Mouse (Mus musculus) layer of hippocampus, adult 9-11 months (tissue): ENCODE data around the gene Tigd3.

Experiments used
- DNase-seq: peaks from one replicate; pipeline ENCODE4 v3.0.0; 2022

Gene Tigd3

DNA sequence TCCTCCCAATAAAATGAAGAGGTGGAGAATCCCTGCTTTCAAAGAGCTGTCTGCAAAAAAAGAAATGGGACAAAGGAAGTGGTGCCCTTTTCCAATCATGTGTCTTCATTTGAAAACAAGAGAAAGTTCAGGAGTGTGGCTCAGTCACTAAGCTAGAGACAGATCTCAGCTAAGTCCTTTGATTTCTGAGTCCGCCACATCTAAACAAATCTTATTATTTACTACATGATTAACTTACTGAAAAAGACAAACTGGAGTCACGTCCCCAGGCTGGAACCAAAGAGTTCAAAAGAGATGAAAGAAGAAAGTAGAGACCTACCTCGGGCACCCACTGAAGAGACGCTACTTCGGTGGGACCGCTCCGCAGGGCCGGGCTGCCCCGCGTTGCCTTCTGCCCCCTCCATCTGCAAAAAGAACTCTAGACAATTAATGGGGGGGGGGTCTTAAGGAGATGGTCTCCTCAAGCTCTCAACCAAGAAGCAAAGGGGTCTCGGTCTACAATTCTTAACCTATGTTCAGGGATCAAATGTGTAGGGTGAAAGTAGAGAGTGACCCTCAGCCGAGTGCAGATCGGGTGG, 19.5 kb downstream of the Tigd3 start:
- no peak for DNase-seq

DNA sequence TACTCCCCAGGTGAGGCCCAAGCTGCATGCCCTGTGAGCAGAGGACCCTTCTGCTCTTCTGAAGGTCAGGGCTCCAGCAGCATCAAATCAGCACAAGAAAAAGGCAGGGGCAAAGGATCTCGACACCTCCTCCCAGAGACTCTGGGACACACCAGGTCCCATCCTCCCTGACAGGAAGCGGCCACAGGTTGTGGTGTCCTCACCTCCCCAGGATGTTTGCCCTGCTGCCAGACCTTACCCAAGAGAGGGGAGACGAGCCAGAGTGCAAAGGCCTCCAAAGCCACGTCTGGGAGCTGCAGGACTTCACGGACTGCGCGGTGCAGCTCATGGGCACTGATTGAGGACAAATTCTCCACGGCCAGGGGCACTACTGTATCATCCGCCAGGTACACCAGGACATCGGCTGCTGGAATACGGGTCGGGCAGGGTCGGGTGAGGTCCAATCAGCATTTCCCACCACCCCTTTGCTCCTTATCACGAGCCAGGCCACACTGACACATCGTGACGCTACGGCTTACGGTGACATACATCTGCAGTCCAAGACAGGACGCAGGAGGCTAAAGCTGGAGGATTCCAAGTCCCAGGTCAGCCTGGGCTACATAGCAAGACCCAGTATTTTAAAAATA, 20.9 kb downstream of the Tigd3 start:
- DNase-seq, result no peak

DNA sequence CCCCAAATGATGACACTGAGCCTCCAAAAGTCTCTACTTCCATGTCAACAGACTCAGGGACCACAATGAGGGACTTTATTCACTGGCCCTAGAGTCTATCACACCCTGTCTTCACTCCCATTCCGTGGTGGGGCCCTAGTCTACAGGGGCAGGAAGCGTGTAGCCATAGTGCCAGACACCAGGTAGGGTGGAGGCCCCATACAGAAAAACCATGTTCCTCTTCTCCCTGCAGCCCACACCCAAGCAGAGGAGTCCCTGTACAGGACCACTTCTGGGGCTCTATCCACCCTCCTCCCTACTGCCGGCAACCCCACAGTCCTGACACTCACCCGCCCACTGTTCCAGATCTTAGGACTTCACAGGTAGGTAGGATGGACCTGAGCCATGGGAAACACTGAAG, 21.4 kb downstream of the Tigd3 start:
- no peak for DNase-seq

DNA sequence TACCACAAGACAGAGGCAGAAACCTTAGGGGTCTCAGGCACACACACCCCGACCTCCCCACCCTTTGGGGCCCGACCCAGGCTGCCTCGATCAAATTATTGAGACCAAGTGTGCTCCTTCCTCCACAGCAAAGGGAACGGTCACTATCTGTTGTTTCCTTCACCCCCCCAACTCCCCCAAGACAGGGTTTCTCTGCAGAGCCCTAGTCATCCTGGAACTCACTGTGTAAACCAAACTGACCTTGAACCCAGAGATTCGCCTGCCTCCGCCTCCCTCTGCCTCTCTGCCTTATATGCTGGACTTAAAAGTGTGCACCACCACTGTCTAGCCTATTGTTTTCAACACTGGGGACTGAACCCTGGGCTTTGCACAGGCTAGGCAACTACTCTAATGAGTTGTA, 22.3 kb downstream of the Tigd3 start:
- DNase-seq, result no peak

DNA sequence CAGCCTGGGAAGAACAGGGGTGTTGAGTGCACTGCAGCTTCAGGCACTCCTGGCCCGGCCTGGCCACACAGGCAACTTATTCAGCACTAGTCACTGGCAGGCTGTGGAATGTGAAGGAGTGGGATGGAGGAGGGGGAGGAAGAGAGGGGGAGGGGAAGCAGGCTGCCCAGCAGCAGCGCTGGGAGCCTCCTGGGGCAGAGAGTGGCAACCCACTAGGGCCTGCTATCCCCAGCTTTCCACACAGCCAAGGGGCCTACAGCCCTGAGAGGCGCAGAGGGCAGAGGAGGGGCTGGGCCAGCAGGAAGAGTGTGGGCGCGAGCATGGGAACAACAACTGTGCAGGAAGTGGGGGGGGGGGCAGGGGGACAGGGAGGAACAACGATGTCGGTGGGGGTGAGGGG, 22.7 kb downstream of the Tigd3 start:
- no peak for DNase-seq

DNA sequence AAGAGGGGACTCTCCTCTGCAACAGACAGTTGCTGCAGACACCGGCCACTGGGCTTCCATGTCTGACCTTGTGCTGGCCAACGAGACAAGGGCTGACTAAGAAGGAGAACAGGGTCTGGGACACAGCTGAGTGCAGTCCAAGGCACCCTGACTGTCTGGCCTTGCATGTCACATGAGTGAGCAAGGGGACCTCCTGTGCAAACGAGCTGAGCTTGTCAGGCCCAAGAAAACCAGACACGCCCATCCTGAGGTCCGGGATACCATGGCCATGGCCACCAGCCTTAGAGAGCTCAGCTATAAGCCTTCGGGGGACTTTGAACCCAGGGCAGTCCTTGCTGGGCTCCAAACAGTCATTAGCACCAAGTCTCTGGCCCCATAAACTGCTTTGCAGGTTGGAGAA, 25.9 kb downstream of the Tigd3 start:
- DNase-seq, result no peak

DNA sequence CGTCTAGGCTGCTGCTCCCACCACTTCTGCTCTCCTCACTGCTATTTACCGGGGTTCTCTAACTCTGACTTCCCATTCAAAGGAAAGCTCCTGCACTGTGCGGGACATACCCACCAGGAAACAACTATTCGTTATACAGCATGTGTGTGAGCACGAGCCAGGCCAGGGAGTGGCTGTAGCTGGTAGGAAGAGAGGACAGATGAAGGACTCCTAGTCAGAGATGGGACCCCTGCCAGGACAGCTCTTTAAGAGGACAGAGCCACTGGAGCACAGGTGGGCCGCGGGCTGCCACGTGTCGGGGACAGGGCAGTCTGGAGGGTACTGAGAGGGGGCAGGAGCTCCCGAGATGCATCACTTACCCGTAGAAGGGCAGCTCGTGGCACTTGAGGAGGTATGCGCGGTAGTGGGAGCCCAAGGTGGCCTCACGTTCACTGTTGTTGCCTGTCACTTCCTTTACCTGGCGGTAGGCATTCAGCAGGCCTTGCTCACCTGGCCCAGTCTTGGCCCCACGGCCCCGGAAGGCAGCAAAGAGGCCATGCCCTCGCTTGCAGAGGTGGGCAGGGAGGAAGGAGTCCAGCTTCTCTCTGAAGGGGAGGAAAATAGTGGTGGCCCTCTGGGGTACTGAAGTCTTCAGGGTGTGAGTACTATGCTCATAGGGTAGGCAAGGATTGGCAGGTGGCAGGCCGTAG, 29.1 kb downstream of the Tigd3 start:
- DNase-seq, result no peak

DNA sequence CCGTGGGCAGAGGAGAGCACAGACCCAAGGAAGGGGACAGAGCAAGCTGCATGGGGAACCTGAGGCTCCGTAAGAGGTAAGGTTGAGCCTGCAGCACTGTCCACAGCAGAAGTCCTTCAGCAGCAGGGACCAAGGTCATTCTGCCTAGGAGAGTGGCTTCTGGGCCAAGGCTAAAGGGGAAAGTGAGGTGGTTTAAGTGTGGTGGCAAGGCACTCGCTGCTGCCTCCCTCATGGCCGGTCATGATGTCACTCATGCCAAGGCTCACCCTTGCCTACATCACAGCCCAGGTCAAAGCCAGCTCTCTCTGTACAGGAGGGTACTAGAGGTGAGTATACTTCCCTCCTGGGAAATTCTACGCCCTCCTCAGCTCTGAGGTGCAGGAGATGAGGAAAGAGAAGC, 30.2 kb downstream of the Tigd3 start:
- DNase-seq, result no peak

DNA sequence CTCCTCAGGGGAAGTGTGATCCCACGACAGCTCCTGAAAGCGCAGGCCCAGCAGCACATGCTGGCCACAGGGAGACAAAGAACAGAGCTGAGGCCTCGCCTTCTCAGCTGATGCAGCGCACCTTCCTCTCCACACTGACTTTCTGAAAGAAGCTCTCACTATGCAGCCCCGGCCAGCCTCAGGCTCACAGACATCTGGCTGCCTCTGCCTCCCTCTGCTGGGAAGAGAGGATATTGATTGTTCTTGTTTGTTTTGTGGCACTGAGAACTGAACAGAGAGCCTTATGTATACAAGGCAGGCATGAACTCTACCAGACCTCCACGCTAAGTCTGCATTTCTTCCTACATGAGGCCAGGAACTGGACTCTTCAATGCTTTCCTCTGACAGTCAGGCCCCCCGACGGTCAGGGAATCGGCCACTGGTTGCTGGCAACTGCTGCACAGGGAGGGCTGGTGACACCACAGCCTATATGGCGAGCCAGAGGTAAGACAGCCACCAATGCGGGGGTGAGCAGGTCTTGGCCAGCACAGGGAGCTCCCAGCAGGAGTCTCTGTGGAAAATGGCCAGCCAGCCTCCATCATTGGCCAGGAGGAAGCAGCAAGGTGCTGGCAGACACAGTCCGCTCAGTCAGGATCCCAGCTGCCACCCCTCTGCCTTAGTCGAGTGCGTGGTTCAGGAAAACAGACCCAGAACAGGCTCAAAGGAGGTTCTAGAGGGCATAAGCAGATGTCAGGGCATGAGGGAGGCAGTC, 31.4 kb downstream of the Tigd3 start:
- DNase-seq, result no peak

DNA sequence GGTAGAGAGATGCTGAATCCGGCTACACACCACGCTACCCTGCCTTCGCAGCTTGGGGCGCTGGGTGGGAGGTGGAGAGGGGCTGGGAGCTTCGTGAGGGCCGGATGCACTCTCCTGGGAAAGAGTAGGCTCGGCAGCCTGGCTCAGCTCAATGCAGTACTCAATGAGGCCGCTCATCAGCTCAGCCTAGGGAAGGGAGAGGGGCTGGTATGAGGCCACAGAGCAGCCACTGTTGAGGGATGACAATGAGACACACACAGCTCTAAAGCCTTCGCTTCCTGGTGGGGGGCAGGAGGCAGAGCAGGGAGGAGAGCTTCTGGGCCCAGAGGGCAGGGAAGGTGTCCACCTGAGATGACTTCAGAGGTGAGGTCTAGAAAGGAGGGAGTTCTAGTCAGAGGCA, 37.3 kb downstream of the Tigd3 start:
- no peak for DNase-seq

DNA sequence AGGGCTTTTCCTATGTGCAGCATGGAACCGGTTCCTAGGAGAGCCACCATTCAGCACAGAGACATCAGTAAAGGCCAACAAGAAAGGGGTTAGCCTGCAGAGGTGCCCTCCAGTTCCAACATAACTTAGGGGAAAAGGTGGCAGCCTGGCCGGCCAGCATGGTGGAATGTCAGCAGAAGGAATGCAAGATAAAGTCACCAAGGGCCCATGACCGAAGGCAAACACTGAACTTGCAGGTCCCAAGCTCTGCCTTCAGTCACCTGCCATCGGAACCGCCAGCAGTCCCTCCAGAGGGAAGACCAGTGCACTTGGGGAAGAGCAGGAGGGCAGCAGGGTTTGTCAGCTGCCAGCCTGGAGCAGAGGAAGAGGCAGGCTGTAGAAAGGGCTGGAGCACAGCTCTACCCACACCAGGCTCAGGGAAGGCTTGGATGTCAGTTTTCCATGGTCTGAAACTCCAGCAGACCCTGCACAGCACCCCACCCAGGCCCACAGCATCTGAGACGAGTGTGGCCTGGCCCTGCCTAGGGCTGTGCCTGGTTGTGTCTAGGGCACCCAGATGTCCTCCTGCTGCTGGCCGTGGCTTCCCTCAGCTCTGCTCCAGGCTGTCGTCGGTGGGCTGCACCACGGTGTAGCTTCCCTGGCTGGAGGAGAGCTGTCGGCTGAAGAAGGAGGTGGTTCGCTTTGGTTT, 41.8 kb downstream of the Tigd3 start:
- no peak for DNase-seq

DNA sequence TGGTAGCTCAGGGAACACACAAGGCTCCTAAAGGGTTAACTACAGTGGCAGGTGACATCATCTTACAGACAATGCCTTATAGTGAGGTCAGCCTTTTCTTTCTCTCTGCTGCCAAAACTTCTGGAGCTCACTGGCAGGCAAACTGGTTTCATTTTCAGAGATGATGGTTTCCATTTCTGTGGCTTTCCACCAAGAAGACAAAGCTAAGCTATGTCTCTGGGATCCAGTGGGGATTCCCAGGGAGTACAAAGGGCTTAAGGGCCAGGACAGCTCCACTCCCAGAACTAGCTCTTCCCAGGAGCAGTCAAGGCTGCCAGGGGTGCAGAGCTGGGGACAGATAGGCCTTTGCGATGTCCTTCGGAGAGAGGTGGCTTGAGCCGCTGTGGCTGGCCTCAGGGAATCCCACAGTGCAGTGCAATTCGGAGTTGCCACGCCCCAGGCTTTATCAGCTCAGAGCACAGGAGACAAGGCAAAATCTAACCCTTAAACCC, 42.4 kb downstream of the Tigd3 start:
- no peak for DNase-seq

DNA sequence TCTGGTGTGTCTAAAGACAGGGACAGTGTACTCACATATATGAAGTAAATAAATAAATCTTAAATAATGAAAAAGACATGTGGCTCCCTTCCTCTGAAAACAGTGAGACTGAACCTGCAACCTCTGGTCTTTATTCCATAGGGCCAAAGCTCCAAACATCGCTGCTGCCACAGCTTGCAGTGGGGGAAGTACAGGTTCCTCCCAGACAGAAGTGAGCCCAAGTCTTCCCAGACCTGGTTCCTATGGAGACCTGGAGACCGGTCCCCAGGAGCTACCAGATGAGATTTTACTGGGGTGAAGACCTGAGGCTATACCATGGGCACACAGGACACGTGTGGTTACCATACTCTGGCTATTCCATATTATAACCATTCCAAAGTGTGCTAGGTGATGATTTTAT, 43.1 kb downstream of the Tigd3 start:
- DNase-seq, result no peak

DNA sequence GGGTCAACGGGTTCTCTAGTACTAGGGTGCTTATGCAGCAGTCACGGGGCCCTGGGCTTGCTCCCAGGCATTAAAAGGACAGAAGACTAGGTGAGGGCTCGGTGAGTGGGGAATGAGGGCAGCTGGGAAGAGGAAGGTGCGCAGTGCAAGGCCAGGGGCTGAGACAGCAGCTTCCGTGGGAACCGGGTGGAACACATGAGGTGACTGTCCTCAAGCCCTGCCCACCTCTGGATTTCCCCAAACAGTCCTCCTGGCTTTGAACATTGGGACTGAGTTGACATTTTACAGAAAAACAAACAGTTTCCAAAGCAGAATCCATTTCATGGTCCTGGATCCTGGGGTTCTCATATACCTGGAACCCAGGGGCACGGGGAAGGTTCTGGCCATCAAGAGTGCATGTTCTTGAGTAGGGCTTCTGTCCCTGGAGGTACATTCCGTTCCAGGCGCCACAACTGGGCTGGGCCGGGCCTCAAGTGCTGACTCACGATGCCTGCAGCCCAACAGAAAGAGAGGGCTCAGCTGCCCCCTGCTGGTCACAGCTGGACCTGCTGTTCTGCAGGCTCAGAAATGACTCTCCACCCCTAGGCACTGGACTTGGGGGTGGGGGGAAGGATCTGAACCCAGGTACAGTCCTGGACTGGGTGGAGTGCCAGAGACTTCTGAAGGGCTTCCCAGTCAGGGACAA, 44.0 kb downstream of the Tigd3 start:
- peak; percentile 92 for DNase-seq

DNA sequence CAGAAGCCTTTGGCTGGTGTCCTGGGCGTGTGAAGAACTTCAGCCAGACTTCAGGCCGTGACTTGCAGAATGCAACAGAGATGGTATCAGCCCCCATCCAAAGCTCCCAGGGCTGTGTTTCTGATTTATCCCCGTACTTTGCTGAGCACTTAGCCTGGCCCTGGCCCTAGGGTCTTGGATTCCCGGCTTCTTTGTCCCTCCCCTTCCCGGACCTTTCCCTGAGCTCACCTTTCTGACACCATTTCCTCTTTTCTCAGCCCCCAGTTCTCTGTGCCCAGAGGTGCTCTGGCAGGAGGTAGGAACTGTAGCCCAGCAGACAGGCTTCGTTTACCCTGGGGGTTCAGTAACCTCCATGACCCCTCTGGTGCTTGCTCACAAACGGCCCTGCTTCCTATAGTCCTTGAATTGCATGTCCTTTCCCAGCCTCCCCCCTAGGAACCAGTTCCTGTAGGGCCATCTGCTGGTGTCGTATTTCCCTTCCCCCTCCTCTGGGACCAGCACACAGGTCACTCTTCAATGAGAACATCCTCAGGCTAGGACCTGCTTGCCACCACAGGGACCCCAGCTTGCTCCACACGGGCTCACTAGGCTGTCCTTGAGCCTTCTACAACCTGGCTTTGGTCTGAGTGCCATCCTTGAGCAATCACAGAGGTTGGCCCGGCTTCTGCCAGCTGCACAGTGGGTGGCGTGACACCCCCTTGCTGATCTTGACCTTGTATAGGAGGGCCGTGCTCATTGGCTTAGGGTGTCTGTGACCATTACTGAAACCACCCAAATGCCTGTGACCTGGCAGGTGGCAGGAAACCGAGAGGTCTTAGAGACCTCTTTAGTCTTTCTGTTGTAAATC, 44.9 kb downstream of the Tigd3 start:
- DNase-seq, result no peak

DNA sequence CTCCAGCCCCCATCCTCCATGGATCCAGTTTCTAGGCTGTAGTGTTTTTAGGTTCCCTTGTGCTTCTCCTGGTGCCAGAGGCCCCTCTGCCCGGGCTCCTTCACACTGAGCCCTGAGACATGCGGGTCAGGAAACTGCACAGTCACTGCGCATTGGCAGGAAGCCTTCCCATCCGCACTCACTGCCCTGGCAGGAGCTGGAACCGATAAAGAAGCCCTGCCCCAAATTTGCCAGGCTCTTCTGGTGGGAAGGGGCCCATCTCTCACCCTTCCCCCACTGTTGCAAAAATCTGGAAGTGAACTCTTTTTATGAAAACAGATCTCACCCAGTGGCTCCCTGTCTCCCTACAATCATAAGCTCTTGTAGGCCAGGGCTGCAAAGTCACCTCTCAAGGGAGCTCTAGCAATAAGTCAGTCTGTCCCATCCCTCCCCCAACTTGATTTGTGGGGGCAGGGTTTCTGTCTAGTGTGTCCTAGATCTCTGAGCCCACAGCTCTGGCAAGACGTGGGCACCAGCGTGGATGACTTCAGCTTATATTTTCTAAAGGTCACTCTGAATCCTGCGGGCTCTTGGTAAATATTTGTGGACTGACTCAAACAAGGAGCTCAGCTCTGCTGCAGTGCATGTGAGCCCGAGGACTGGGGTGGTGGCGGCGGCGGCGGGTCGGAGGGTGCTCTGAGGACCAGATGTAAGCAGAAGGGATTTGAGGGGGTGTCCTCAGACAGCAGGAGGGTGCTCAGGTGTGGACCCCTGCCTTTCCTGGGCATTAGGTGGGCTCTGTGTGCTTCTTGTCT, 45.7 kb downstream of the Tigd3 start:
- no peak for DNase-seq

DNA sequence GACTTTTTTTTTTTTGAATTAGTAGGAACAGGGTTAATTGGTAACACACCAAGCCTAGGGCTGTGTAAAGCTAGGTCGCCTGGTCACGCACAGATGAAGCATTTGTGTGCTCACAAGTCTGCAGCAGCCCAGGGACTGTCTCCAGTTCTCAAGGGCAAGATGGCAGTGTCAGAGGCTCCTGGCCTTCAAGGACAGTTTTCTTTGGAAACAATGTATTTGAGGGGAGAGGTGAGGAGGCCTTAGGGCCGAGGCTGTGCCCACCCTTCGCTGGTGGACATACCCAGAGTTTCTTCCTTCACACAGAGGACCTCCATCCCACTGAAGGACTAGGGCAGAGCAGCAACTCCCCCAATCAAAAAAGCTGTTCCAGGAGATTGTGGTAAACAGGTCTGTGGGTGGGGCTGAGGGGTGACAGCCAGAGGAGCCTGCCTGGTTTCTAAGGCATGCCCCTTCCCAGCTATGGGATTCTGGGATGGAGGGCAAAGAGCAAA, 46.6 kb downstream of the Tigd3 start:
- no peak for DNase-seq

DNA sequence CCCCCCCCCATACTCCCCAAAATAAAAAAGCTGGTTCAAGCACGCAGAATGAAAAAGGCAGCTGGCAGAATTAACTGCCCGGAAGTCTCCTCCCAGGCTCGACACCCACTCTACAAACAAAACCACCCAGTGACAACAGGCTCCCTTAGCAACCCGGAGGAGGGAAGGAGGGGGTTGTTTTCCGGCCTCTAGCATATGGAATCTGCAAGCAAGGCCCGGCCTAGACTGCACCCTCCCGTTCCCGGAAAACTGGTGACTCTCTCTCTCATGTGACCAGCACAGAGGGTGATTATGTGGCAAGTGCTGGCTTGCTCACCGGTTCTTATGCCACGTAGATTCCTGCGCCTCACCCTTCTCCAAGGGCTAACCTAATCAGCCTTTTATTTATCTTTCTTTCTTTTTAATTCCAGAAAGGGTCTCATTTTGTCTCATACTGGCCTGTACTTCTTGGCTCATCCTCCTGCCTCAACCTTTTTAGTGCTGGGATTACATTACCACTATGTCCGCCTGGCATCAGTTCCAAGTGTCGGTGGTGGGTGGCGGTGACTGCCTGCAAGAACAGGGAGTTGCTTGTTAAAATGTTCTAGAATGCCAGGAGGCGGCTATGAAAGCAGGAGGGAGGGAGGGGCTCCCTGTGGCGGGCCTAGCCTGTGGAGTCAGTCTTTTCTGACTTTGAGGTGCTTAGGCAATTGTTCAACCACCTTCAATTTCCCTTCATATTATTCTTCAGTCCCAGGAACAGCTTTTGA, 47.2 kb downstream of the Tigd3 start:
- DNase-seq, result peak; percentile 97

DNA sequence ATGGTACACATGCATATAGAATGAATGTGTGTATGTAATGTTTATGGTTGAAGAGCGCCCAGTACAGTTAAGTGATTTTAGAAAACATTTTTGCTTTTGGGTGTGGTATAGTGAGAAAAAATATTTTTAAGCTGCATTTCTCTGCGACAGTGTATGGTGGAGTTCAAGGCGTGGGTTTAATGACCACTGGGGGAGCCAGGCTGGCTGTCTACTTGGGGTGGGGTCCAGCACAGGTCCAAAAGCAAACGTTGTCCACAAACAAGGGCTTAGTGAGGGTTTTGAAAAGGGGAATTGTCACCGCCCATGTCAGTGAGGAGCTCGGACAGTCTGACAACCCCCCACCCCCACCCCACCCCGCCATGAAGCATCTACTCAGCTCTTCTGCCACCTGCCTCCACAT, 47.8 kb downstream of the Tigd3 start:
- no peak for DNase-seq
